Mouse (Mus musculus) lung, postnatal 0 days (tissue): ENCODE measurements around the gene Arhgef19.

Source experiments
- CTCF ChIP-seq: IDR thresholded peaks from 2 replicates; pipeline ENCODE4 v1.5.1; 2016; ENCODE audit warnings: antibody characterized with exemption, mild to moderate bottlenecking
- EP300 ChIP-seq: IDR thresholded peaks from 2 replicates; pipeline ENCODE4 v1.6.1; 2016; ENCODE audit warnings: antibody characterized with exemption, mild to moderate bottlenecking, control low read depth

- TF ChIP-seq CTCF (no peak), EP300 (peak; percentile 55; the same call in 1 of the 2 replicates)
These were observed 35.4 kb downstream of the Arhgef19 start for GRCm38 (mm10) chr4:141274485-141275341.
